Mouse (Mus musculus) adrenal gland, adult 18-20 months (tissue): ENCODE results near the gene Micu2. TPM values are rescaled to one million over a fixed set of nuclear protein-coding genes. Genes with fewer than 3 reads are reported as not detected.
"Not testable (repeated sequence)": the region's sequence is repeated elsewhere in the genome, so short reads cannot be mapped to it uniquely, and the experiment has no call there.

Source experiments
- DNase-seq, 2 experiments: peaks; one replicate each; pipeline ENCODE4 v3.0.0; 2021 to 2022; ENCODE audit warnings: low spot score in 2 of 2
- total RNA-seq, 2 experiments: library from RNA; stranded (reverse); gene quantifications; 1 replicate in 1 of 2; 2 replicates in 1 of 2; pipeline ENCODE4 v1.2.3; 2021

Gene Micu2
- total RNA-seq, 2 experiments from 2014 or later, result 47.0 to 59.5 TPM

GRCm38 (mm10) chr14:57967080-57967797 is 31.8 kb downstream of the Micu2 start:
- no peak for DNase-seq

GRCm38 (mm10) chr14:57961861-57962260 is 37.2 kb downstream of the Micu2 start:
- DNase-seq, result no peak

- peak in 1 of 2 experiments; percentile 6 for DNase-seq
These were observed 48.0 kb downstream of the Micu2 start for GRCm38 (mm10) chr14:57951089-57951488.

GRCm38 (mm10) chr14:57945834-57946233 is 53.2 kb downstream of the Micu2 start:
- DNase-seq, result no peak

- no peak for DNase-seq
These were observed 61.8 kb downstream of the Micu2 start for GRCm38 (mm10) chr14:57937297-57937696.

GRCm38 (mm10) chr14:57934666-57935065 is 64.4 kb downstream of the Micu2 start:
- no peak for DNase-seq

- no peak for DNase-seq
These were observed 65.5 kb downstream of the Micu2 start for GRCm38 (mm10) chr14:57933608-57934007.

GRCm38 (mm10) chr14:57932881-57933443 is 66.1 kb downstream of the Micu2 start:
- no peak for DNase-seq

GRCm38 (mm10) chr14:57921428-57922131 is 77.5 kb downstream of the Micu2 start:
- DNase-seq, result no peak

- no peak for DNase-seq
These were observed 78.3 kb downstream of the Micu2 start for GRCm38 (mm10) chr14:57920568-57921310.

GRCm38 (mm10) chr14:57919148-57919875 is 79.8 kb downstream of the Micu2 start:
- DNase-seq, result no peak

- DNase-seq, result no peak
These were observed 83.7 kb downstream of the Micu2 start for GRCm38 (mm10) chr14:57915341-57915740.

- DNase-seq, result not testable (repeated sequence)
These were observed 86.7 kb downstream of the Micu2 start for GRCm38 (mm10) chr14:57912211-57913007.

GRCm38 (mm10) chr14:57911787-57912186 is 87.3 kb downstream of the Micu2 start:
- DNase-seq, result not testable (repeated sequence)

GRCm38 (mm10) chr14:57911316-57911715 is 87.7 kb downstream of the Micu2 start:
- DNase-seq, result no peak

GRCm38 (mm10) chr14:57910501-57911068 is 88.5 kb downstream of the Micu2 start:
- peak; percentile 83 to 86 for DNase-seq

- DNase-seq, result no peak
These were observed 89.8 kb downstream of the Micu2 start for GRCm38 (mm10) chr14:57909297-57909696.

- no peak for DNase-seq
These were observed 90.6 kb downstream of the Micu2 start for GRCm38 (mm10) chr14:57908431-57908830.

- no peak for DNase-seq
These were observed 97.1 kb downstream of the Micu2 start for GRCm38 (mm10) chr14:57901998-57902397.

- DNase-seq, result no peak
These were observed 102.2 kb downstream of the Micu2 start for GRCm38 (mm10) chr14:57896882-57897281.
